Mouse (Mus musculus): ENCODE results near the gene Nek7. TPM values are rescaled to one million over a fixed set of nuclear protein-coding genes. Genes with fewer than 3 reads are reported as not detected.

Gene Nek7
- total RNA-seq, 2 experiments from 2014 or later, result 26.5 to 26.8 TPM

- peak in 1 of 2 experiments; percentile 5 for DNase-seq (ENCODE audit: low spot score in 2 of 2)
Observed at GRCm38 (mm10) chr1:138461425-138461824, 158.5 kb downstream of the Nek7 start.

GRCm38 (mm10) chr1:138449476-138449851, 170.5 kb downstream of the Nek7 start:
- intact Hi-C loops (cut with DNase I), result no loop called here

More at GRCm38 (mm10) chr1:138461425-138461824, 158.5 kb downstream of the Nek7 start:
- intact Hi-C loops (cut with DNase I), result no loop called here

GRCm38 (mm10) chr1:138448635-138449475, 171.1 kb downstream of the Nek7 start:
- intact Hi-C loops (cut with DNase I), result no loop called here
- DNase-seq (ENCODE audit: low spot score in 2 of 2), result peak in 1 of 2 experiments; percentile 6

More at GRCm38 (mm10) chr1:138449476-138449851, 170.5 kb downstream of the Nek7 start:
- no peak for DNase-seq (ENCODE audit: low spot score in 2 of 2)

GRCm38 (mm10) chr1:138446846-138447245, 173.1 kb downstream of the Nek7 start:
- no peak for DNase-seq (ENCODE audit: low spot score in 2 of 2)
- intact Hi-C loops (cut with DNase I), result no loop called here

Other genes starting within 250 kb of the Nek7 start
- gene Lhx9, start 228.4 kb upstream of the Nek7 start, total RNA-seq (2021), result 1 to 10 TPM in 1 of 2 experiments, under 1 TPM in 1; 0.33 to 1.6 TPM
- gene 2310009B15Rik, start 236.7 kb upstream of the Nek7 start, total RNA-seq (2021), result 10 to 100 TPM; 13.7 to 14.2 TPM